In the genomic region with DNA sequence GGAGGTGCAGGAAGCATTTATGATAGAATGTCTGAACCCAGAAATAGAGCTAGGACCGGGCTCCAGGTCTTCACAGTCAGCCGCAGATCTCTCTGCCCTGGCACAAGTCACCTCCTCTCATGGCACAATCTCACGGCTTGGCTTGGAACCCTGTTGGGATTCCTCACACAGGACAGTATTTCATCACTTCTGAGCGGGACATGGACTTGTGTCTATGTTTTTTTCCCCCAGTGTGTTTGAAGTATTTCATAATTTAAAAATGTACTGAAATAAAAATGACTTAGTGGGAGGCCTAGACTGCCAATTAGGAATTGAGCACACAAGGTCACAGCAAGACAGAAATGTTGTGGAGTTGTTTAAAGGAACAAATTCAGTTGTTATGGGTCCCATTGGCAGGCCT, we compare ENCODE assay signal across 20 mouse cellular contexts. TPM values are rescaled to one million over a fixed set of nuclear protein-coding genes. Genes with fewer than 3 reads are reported as not detected.
DNase-seq lines count a peak whose midpoint lies in the region; ATAC-seq and TF ChIP-seq lines count a peak whose summit lies in the region.
"Had no signal": no experiment of that assay in that cellular context is flagged by ENCODE, and none has a peak within 500 bp of the region (broad histone marks: within the 10 kb centered on the region; RNA-seq: fewer than 3 reads in every experiment).

No protein-coding gene starts in this region.

- H3K4me3 ChIP-seq in gastrocnemius, adult 2 months = no peak overlapping the region
- H3K4me3 ChIP-seq in hindbrain, embryonic 14.5 days (replicated peaks; ENCODE audit: low read length) = no peak overlapping the region
- H3K4me3 ChIP-seq: forebrain, embryonic 13.5 days; left cerebral cortex, adult 2 months; myocyte; neural tube, embryonic 15.5 days had no signal

- intact Hi-C loops in gastrocnemius, adult 2 months (cut with DNase I) = no loop called here

- H3K36me3 ChIP-seq in hindbrain, embryonic 14.5 days (replicated peaks; ENCODE audit: control insufficient read depth, insufficient read depth) = no peaks in the 10 kb centered on the region
- H3K36me3 ChIP-seq: neural tube, embryonic 15.5 days had no signal

- no peaks in the 10 kb centered on the region for H3K4me1 ChIP-seq in hindbrain, embryonic 14.5 days (replicated peaks; ENCODE audit: control insufficient read depth, insufficient read depth, low read length)
- H3K4me1 ChIP-seq: forebrain, embryonic 13.5 days; neural tube, embryonic 15.5 days had no signal

- H3K9me3 ChIP-seq in hindbrain, embryonic 14.5 days (ENCODE audit: control insufficient read depth, low read length) = no peaks in the 10 kb centered on the region
- H3K9me3 ChIP-seq: forebrain, embryonic 13.5 days; neural tube, embryonic 15.5 days had no signal

- ATAC-seq in megakaryocyte progenitor cell, adult 5-6 weeks (replicated peaks; ENCODE audit: poor library complexity) = no peak
- no peak for ATAC-seq in hindbrain, embryonic 14.5 days (ENCODE audit: low FRiP score)
- ATAC-seq: forebrain, embryonic 13.5 days; hindbrain, embryonic 16.5 days had no signal

- H3K9ac ChIP-seq in hindbrain, embryonic 14.5 days = no peak overlapping the region
- H3K9ac ChIP-seq: forebrain, embryonic 13.5 days; liver, embryonic 14.5 days; neural tube, embryonic 15.5 days had no signal

- peak overlapping the region; percentile 17 for H3K27ac ChIP-seq in gastrocnemius, adult 2 months
- no peak overlapping the region for H3K27ac ChIP-seq in hindbrain, embryonic 14.5 days
- H3K27ac ChIP-seq: forebrain, embryonic 13.5 days; left cerebral cortex, adult 2 months; liver, embryonic 14.5 days; neural tube, embryonic 15.5 days had no signal

- no peak for TF ChIP-seq CTCF in gastrocnemius, adult 2 months (IDR thresholded peaks at IDR 0.05)

- 89% methylated on average over 4 of the region's 4 CpGs for WGBS in hindbrain, embryonic 14.5 days

- no peak overlapping the region for H3K4me2 ChIP-seq in hindbrain, embryonic 14.5 days (replicated peaks)
- H3K4me2 ChIP-seq: forebrain, embryonic 13.5 days; neural tube, embryonic 15.5 days had no signal

- DNase-seq in gastrocnemius, adult 2 months = peak; percentile 56
- no peak for DNase-seq in gastrocnemius, adult 8-10 months (ENCODE audit: low spot score in 2 of 2)
- DNase-seq in kidney, postnatal 14 days = peak; percentile 27
- DNase-seq in kidney, postnatal 4 days = no peak
- peak; percentile 58 for DNase-seq in gonadal fat pad, adult 2 months (ENCODE audit: low read depth)
- DNase-seq in hindbrain, embryonic 14.5 days (ENCODE audit: low spot score) = no peak
- DNase-seq: cerebellum, adult 11 months; cerebellum, postnatal 14 days; kidney, adult 8-10 months; midbrain, embryonic 14.5 days; thymus, postnatal 14 days had no signal

- no peaks in the 10 kb centered on the region for H3K27me3 ChIP-seq in hindbrain, embryonic 14.5 days (ENCODE audit: control insufficient read depth, insufficient read depth, low read length)
- H3K27me3 ChIP-seq: forebrain, embryonic 13.5 days; neural tube, embryonic 15.5 days had no signal

RNA-seq across cellular contexts. Expression of gene Rtp1, which starts 15.3 kb away (rescaled TPM):
- total RNA-seq in gastrocnemius, adult 2 months (2021) = not detected
- total RNA-seq in gastrocnemius, adult 8-10 months (2022) = not detected
- polyA plus RNA-seq in gonadal fat pad, adult 2 months (2012; rRNA removed) = 0.03 TPM in 1 of 2 replicates, not detected in the other
- not detected in 2 replicates for total RNA-seq in megakaryocyte progenitor cell, adult 5-6 weeks (2015)
- not detected in 2 replicates for total RNA-seq in megakaryocyte progenitor cell, adult 5-6 weeks (2017)
- polyA plus RNA-seq in hindbrain, embryonic 14.5 days (2014; fragmentation: Nextera tagmentation; extraction: Ambion mirVana) = not detected in 2 replicates
- total RNA-seq: heart, postnatal 25 days had no signal
- polyA plus RNA-seq: forebrain, embryonic 13.5 days; limb, embryonic 11.5 days; liver, embryonic 14.5 days; midbrain, embryonic 14.5 days; myocyte; neural tube, embryonic 15.5 days had no signal

Comparison
In these comparisons a context has a peak if more than half of its experiments do, and no peak if none do; other contexts are left out.
1. DNase-seq: peak in gastrocnemius, adult 2 months (single experiment), kidney, postnatal 14 days (single experiment) and gonadal fat pad, adult 2 months (single experiment); none in gastrocnemius, adult 8-10 months (0 of 2), kidney, postnatal 4 days (0 of 2) and hindbrain, embryonic 14.5 days (single experiment).